Mouse (Mus musculus): ENCODE results near the gene Alox12.

DNA sequence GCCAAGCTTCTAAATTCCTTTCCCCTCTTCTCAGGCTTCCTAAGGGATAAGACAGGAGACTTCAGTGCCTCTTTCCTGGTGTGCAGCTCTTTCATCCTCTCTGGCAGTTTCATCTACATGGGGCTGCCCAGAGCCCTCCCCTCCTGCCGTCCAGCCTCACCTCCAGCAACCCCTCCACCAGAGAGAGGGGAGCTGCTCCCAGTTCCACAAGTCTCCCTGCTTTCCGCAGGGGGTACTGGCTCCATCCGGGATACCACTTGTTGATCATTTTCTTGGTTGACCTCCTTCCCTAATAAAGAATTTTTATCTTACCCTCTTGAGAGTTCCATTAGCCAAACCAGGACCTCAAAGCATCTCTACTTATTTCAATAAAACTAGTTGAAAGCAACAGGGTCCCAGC, 39.0 kb downstream of the Alox12 start:
- TF ChIP-seq CTCF (IDR thresholded peaks at IDR 0.05; ENCODE audit: low read depth) (no peak), EP300 (IDR thresholded peaks at IDR 0.05; ENCODE audit: low read depth) (no peak)

Measured in heart, postnatal 0 days (tissue).